8 mouse cellular contexts compared by ENCODE assay signal in the genomic region with DNA sequence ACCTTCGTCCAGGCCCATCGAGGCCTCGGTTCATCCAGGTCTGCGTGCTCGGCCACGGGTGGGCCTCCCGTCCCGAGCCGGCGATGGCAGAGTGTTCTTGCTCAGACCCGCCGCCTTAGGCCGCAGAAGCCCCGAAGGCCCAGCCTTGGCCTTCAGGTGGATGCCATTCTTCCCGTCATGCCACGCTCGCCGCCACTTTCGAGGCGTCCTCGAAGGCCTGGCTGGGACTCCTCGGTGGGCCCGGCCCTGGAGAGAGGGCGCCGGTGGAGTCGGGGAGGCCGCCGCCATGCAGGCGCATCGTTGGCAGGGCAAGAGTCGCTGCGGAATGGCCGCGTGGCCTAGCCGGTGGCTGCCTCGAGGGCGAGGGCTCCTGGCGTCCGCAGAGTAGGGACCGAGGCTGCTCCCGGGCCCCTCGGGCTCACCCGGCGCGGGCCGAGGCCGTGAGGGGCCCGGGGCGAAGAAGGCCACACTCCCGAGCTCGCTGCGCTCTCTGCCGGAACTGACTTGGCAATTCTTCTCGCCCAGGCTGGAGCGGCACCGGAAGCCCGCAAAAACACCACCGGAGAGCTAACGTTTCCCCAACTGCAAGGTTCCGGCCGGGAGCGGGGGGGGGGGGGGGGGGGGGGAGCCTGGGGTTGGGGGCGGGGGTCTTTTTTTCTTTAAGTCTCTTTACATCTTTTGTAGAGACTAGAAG. TPM values are rescaled to one million over a fixed set of nuclear protein-coding genes. Genes with fewer than 3 reads are reported as not detected.
DNase-seq lines count a peak whose midpoint lies in the region; ATAC-seq and TF ChIP-seq lines count a peak whose summit lies in the region.
"Not testable (repeated sequence)": the region's sequence is repeated elsewhere in the genome, so short reads cannot be mapped to it uniquely, and the experiment has no call there.

No protein-coding gene starts in this region.

- peak; percentile 74 for DNase-seq in 3134 (ENCODE audit: extremely low read depth, insufficient read length, low spot score)
- peak; percentile 85 to 86 for DNase-seq in adrenal gland, postnatal 36 days
- peak; percentile 91 for DNase-seq in heart, embryonic 10.5 days (ENCODE audit: low spot score)
- DNase-seq in liver, adult 2 months (ENCODE audit: extremely low read depth, low read depth, low spot score), result peak; percentile 73
- peak; percentile 66 to 72 for DNase-seq in spleen, postnatal 36 days (ENCODE audit: low spot score in 2 of 2)

- not testable (repeated sequence) for TF ChIP-seq POLR2A in liver, adult 2 months (IDR thresholded peaks at IDR 0.05; ENCODE audit: extremely low read depth, insufficient read depth, low read length)

- not testable (repeated sequence) for H3K27me3 ChIP-seq in embryonic facial prominence, embryonic 13.5 days; heart, embryonic 10.5 days (ENCODE audit: insufficient read depth, poor library complexity, severe bottlenecking); kidney, embryonic 15.5 days; liver, adult 2 months (ENCODE audit: control insufficient read depth, insufficient read depth, low read length)

- H3K4me3 ChIP-seq in embryonic facial prominence, embryonic 13.5 days, result peak overlapping the region; percentile 41
- peak overlapping the region; percentile 54 for H3K4me3 ChIP-seq in heart, embryonic 10.5 days
- peak overlapping the region; percentile 42 for H3K4me3 ChIP-seq in kidney, embryonic 15.5 days (replicated peaks)
- peak overlapping the region; percentile 12; the same call in 1 of the 2 replicates for H3K4me3 ChIP-seq in liver, adult 2 months (ENCODE audit: insufficient read depth, low read depth, low read length)

- ATAC-seq in embryonic facial prominence, embryonic 13.5 days (ENCODE audit: insufficient number of reproducible peaks, insufficient read depth, low FRiP score, low TSS enrichment, low read depth), result peak; percentile 81
- peak; percentile 90 for ATAC-seq in kidney, embryonic 15.5 days (replicated peaks; ENCODE audit: low FRiP score)
- peak; percentile 92 for ATAC-seq in monocyte, adult 5-6 weeks (replicated peaks; ENCODE audit: insufficient number of reproducible peaks, low FRiP score, low TSS enrichment, poor library complexity, severe bottlenecking)

- H3K4me2 ChIP-seq in embryonic facial prominence, embryonic 13.5 days, result peak overlapping the region; percentile 44
- peak overlapping the region; percentile 50 for H3K4me2 ChIP-seq in kidney, embryonic 15.5 days

- not testable (repeated sequence) for H3K9me3 ChIP-seq in embryonic facial prominence, embryonic 13.5 days; heart, embryonic 10.5 days; kidney, embryonic 15.5 days (replicated peaks)

- H3K9ac ChIP-seq in embryonic facial prominence, embryonic 13.5 days, result peak overlapping the region; percentile 67; the same call in 1 of the 2 replicates
- H3K9ac ChIP-seq in kidney, embryonic 15.5 days; liver, adult 2 months (ENCODE audit: low read depth, low read length): not testable (repeated sequence)

- H3K27ac ChIP-seq in embryonic facial prominence, embryonic 13.5 days, result peak overlapping the region; percentile 75
- H3K27ac ChIP-seq in heart, embryonic 10.5 days, result peak overlapping the region; percentile 83
- H3K27ac ChIP-seq in kidney, embryonic 15.5 days; liver, adult 2 months (replicated peaks; ENCODE audit: insufficient read depth, low read depth, low read length): not testable (repeated sequence)

- H3K79me2 ChIP-seq in liver, adult 2 months (ENCODE audit: control insufficient read depth, insufficient read depth, low read length), result not testable (repeated sequence)

- H3K4me1 ChIP-seq in embryonic facial prominence, embryonic 13.5 days; kidney, embryonic 15.5 days; liver, adult 2 months (ENCODE audit: control insufficient read depth, insufficient read depth, low read length): not testable (repeated sequence)
- H3K4me1 ChIP-seq in heart, embryonic 10.5 days, result peaks cover 18% of the 10 kb centered on the region

- TF ChIP-seq CTCF in liver, adult 2 months (IDR thresholded peaks at IDR 0.05; ENCODE audit: low read depth, low read length), result not testable (repeated sequence)

- H3K36me3 ChIP-seq in embryonic facial prominence, embryonic 13.5 days; heart, embryonic 10.5 days; kidney, embryonic 15.5 days; liver, adult 2 months (ENCODE audit: control insufficient read depth, insufficient read depth, low read length): not testable (repeated sequence)

- 0% methylated on average over 11 of the region's 63 CpGs for WGBS in embryonic facial prominence, embryonic 13.5 days
- 0% methylated on average over 18 of the region's 63 CpGs for WGBS in heart, embryonic 10.5 days
- WGBS in kidney, embryonic 15.5 days, result 9% methylated on average over 19 of the region's 63 CpGs
- under 1% methylated on average over 17 of the region's 63 CpGs for WGBS in liver, adult 2 months

RNA-seq across cellular contexts. Expression of a gene that starts 28.1 kb away (rescaled TPM):
- 10 to 100 TPM; 49.7 to 67.5 TPM for total RNA-seq in adrenal gland, postnatal 36 days (2021)
- polyA plus RNA-seq in embryonic facial prominence, embryonic 13.5 days (2015; fragmentation: Nextera tagmentation; extraction: Ambion mirVana), result 4.4 and 4.5 TPM in 2 replicates
- 0.97 and 1.5 TPM in 2 replicates for polyA plus RNA-seq in heart, embryonic 10.5 days (2016; fragmentation: Nextera tagmentation; extraction: Ambion mirVana)
- polyA plus RNA-seq in kidney, embryonic 15.5 days (2015; fragmentation: Nextera tagmentation; extraction: Ambion mirVana), result 2.3 and 2.8 TPM in 2 replicates
- total RNA-seq in liver, adult 2 months (2014; rRNA removed), result 1.2 and 1.3 TPM in 2 replicates
- polyA plus RNA-seq in liver, adult 2 months (2012; rRNA removed), result 0.72 and 1.1 TPM in 2 replicates
- total RNA-seq in monocyte, adult 5-6 weeks (2017), result 3.5 to 7.1 TPM (median 6.2 TPM) in 3 replicates
